8 mouse cellular contexts compared by ENCODE assay signal in the genomic region with DNA sequence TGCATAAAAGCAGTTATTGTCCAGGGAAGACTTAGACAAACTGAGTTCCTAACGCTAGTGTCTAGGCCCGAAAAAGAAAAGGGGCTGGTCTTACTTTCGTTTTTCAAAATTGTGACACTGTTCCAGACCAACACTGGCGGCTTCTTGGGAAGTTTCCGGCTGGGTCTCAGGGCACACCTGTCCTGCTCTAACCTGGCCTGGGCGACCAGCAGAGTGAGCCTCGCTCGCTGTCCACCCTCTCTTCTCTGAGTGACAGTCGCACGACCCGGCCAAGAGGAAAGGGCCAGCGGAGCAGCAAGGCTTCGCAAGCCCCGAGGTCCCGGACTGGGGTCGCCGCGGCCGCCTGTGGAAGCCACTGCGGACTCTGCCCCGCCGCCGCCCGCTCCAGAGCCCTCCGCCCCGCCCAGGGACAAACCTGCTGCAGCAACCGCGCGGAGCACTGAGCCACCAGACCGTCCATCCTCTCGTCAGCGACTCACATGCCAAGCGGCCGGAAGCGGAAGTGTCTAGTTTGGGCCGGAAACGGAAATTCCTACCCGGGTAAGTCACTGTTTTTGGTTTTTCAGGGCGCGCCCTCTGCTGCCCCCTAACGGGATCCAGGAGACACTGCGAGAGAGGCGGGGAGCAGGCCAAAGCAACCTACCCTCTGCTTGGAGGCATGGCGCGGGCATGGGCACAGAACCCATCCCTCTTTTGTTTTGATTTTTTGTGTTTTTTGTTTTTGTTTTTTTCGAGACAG. TPM values are rescaled to one million over a fixed set of nuclear protein-coding genes. Genes with fewer than 3 reads are reported as not detected.
DNase-seq lines count a peak whose midpoint lies in the region; ATAC-seq and TF ChIP-seq lines count a peak whose summit lies in the region.

TSS of gene Rars (minus strand) at position 485 of the 739 bp plus-strand sequence.

- peaks cover 43% of the 10 kb centered on the region for H3K4me1 ChIP-seq in erythroblast, embryonic 14.5 days (ENCODE audit: control insufficient read depth)
- H3K4me1 ChIP-seq in heart, embryonic 11.5 days (ENCODE audit: control insufficient read depth, insufficient read depth, low read length): peaks cover 11% of the 10 kb centered on the region
- H3K4me1 ChIP-seq in kidney, embryonic 16.5 days (ENCODE audit: insufficient read depth, low read length): peaks cover 15% of the 10 kb centered on the region
- peaks cover 6% of the 10 kb centered on the region for H3K4me1 ChIP-seq in liver, adult 2 months (ENCODE audit: control insufficient read depth, insufficient read depth, low read length)

- TF ChIP-seq POLR2A in brain, embryonic 14.5 days (IDR thresholded peaks at IDR 0.05; ENCODE audit: borderline replicate concordance, extremely low read depth, insufficient read depth, insufficient read length, poor library complexity, severe bottlenecking): 0 out of 2 replicates have a peak, but pooled peaks have one; percentile 23
- TF ChIP-seq POLR2A in liver, adult 2 months (IDR thresholded peaks at IDR 0.05; ENCODE audit: extremely low read depth, insufficient read depth, low read length): peak; percentile 68
- TF ChIP-seq POLR2A in myocyte (IDR thresholded peaks at IDR 0.05; ENCODE audit: insufficient read length, low read depth): peak; percentile 90

- H3K27me3 ChIP-seq in C2C12 (ENCODE audit: control insufficient read depth, insufficient read depth, insufficient read length) (no peaks in the 10 kb centered on the region), myocyte (ENCODE audit: control insufficient read depth, insufficient read depth, insufficient read length) (no peaks in the 10 kb centered on the region)
- no peaks in the 10 kb centered on the region for H3K27me3 ChIP-seq in erythroblast, embryonic 14.5 days (ENCODE audit: control insufficient read depth)
- H3K27me3 ChIP-seq in heart, embryonic 11.5 days (ENCODE audit: control insufficient read depth, insufficient read depth, low read length): no peaks in the 10 kb centered on the region
- no peaks in the 10 kb centered on the region for H3K27me3 ChIP-seq in kidney, embryonic 16.5 days (ENCODE audit: insufficient read depth, low read length)
- H3K27me3 ChIP-seq in liver, adult 2 months (ENCODE audit: control insufficient read depth, insufficient read depth, low read length): no peaks in the 10 kb centered on the region
- H3K27me3 ChIP-seq in splenic B cell, adult 2 months (ENCODE audit: control insufficient read depth, insufficient read depth, low read length, poor library complexity, severe bottlenecking): no peaks in the 10 kb centered on the region

- peak within 1 kb of the TSS; percentile 94 for H3K9ac ChIP-seq in heart, embryonic 11.5 days (ENCODE audit: low read depth, low read length)
- peak within 1 kb of the TSS; percentile 89 for H3K9ac ChIP-seq in kidney, embryonic 16.5 days (replicated peaks; ENCODE audit: low read length)
- H3K9ac ChIP-seq in liver, adult 2 months (ENCODE audit: low read depth, low read length): peak within 1 kb of the TSS; percentile 95

- TF ChIP-seq CTCF in C2C12 (IDR thresholded peaks at IDR 0.05; ENCODE audit: control insufficient read depth, insufficient read depth, insufficient read length): peak; percentile 58
- peak; percentile 92 for TF ChIP-seq CTCF in brain, embryonic 14.5 days (IDR thresholded peaks at IDR 0.05; ENCODE audit: borderline replicate concordance, extremely low read depth, insufficient read depth, insufficient read length)
- TF ChIP-seq CTCF in liver, adult 2 months (IDR thresholded peaks at IDR 0.05; ENCODE audit: low read depth, low read length): peak; percentile 90

- peak; percentile 97 for DNase-seq in brain, embryonic 14.5 days (ENCODE audit: low read depth)
- DNase-seq in liver, adult 2 months (ENCODE audit: extremely low read depth, low read depth, low spot score): peak; percentile 88
- DNase-seq in splenic B cell, adult 2 months (ENCODE audit: low read depth, low spot score): peak; percentile 97

- peaks cover 48% of the 10 kb centered on the region for H3K79me3 ChIP-seq in C2C12 (ENCODE audit: low read depth)

- H3K4me2 ChIP-seq in heart, embryonic 11.5 days: peak within 1 kb of the TSS; percentile 78
- H3K4me2 ChIP-seq in kidney, embryonic 16.5 days (replicated peaks; ENCODE audit: low read depth, low read length): peak within 1 kb of the TSS; percentile 66
- peak within 1 kb of the TSS; percentile 96 for H3K4me2 ChIP-seq in myocyte (ENCODE audit: low read depth)

- H3K36me3 ChIP-seq in C2C12 (ENCODE audit: control insufficient read depth, insufficient read depth): peaks cover 41% of the 10 kb centered on the region
- peaks cover 29% of the 10 kb centered on the region for H3K36me3 ChIP-seq in erythroblast, embryonic 14.5 days (ENCODE audit: control insufficient read depth)
- H3K36me3 ChIP-seq in heart, embryonic 11.5 days (ENCODE audit: control insufficient read depth, insufficient read depth, low read length): peaks cover 16% of the 10 kb centered on the region
- H3K36me3 ChIP-seq in kidney, embryonic 16.5 days (ENCODE audit: insufficient read depth, low read length): peaks cover 15% of the 10 kb centered on the region
- peaks cover 25% of the 10 kb centered on the region for H3K36me3 ChIP-seq in liver, adult 2 months (ENCODE audit: control insufficient read depth, insufficient read depth, low read length)
- H3K36me3 ChIP-seq in myocyte (ENCODE audit: control insufficient read depth, insufficient read depth): peaks cover 29% of the 10 kb centered on the region
- H3K36me3 ChIP-seq in splenic B cell, adult 2 months (ENCODE audit: control insufficient read depth, insufficient read depth, low read length, poor library complexity, severe bottlenecking): peaks cover 7% of the 10 kb centered on the region

- H3K9me3 ChIP-seq in erythroblast, embryonic 14.5 days (ENCODE audit: control insufficient read depth, low read length): no peaks in the 10 kb centered on the region
- H3K9me3 ChIP-seq in heart, embryonic 11.5 days (replicated peaks; ENCODE audit: control insufficient read depth, low read length): no peaks in the 10 kb centered on the region
- H3K9me3 ChIP-seq in kidney, embryonic 16.5 days (ENCODE audit: low read length): no peaks in the 10 kb centered on the region

- peak; percentile 77 for ATAC-seq in heart, embryonic 11.5 days (replicated peaks; ENCODE audit: insufficient number of reproducible peaks, low FRiP score, low TSS enrichment)
- peak; percentile 69 for ATAC-seq in kidney, embryonic 16.5 days (ENCODE audit: low FRiP score, low TSS enrichment)

- peaks cover 53% of the 10 kb centered on the region for H3K79me2 ChIP-seq in C2C12 (ENCODE audit: control insufficient read depth, insufficient read depth)
- H3K79me2 ChIP-seq in liver, adult 2 months (ENCODE audit: control insufficient read depth, insufficient read depth, low read length): peaks cover 11% of the 10 kb centered on the region; the same call in 1 of the 2 replicates
- H3K79me2 ChIP-seq in myocyte (ENCODE audit: control insufficient read depth, insufficient read depth): peaks cover 48% of the 10 kb centered on the region

- H3K4me3 ChIP-seq in C2C12 (ENCODE audit: insufficient read depth, poor library complexity, severe bottlenecking) (peak within 1 kb of the TSS; percentile 97), myocyte (peak within 1 kb of the TSS; percentile 90)
- peak within 1 kb of the TSS; percentile 92 for H3K4me3 ChIP-seq in erythroblast, embryonic 14.5 days (replicated peaks)
- peak within 1 kb of the TSS; percentile 99 for H3K4me3 ChIP-seq in heart, embryonic 11.5 days (ENCODE audit: low read depth, low read length)
- peak within 1 kb of the TSS; percentile 83 for H3K4me3 ChIP-seq in kidney, embryonic 16.5 days (ENCODE audit: low read length)
- peak within 1 kb of the TSS; percentile 99 for H3K4me3 ChIP-seq in liver, adult 2 months (ENCODE audit: insufficient read depth, low read depth, low read length)

- WGBS in heart, embryonic 11.5 days (ENCODE audit: insufficient replicate concordance): 1% methylated on average over 46 of the region's 46 CpGs
- 2% methylated on average over 45 of the region's 46 CpGs for WGBS in kidney, embryonic 16.5 days
- WGBS in liver, adult 2 months: under 1% methylated on average over 46 of the region's 46 CpGs

- peak within 1 kb of the TSS; percentile 41; the same call in 1 of the 2 replicates for H3K27ac ChIP-seq in heart, embryonic 11.5 days (ENCODE audit: low read depth, low read length)
- peak within 1 kb of the TSS; percentile 62; the same call in 1 of the 2 replicates for H3K27ac ChIP-seq in kidney, embryonic 16.5 days (ENCODE audit: low read length)
- H3K27ac ChIP-seq in liver, adult 2 months (replicated peaks; ENCODE audit: insufficient read depth, low read depth, low read length): peak within 1 kb of the TSS; percentile 72

- H3ac ChIP-seq in C2C12 (ENCODE audit: control insufficient read depth, insufficient read length, low read depth) (peak within 1 kb of the TSS; percentile 93), myocyte (ENCODE audit: control insufficient read depth, insufficient read length) (peak within 1 kb of the TSS; percentile 48)

TF ChIP-seq in C2C12, 6 proteins besides CTCF, POLR2A, EP300 and RAD21:
- no peak for TF ChIP-seq USF1 (IDR thresholded peaks at IDR 0.05; ENCODE audit: low read depth)
- no peak for TF ChIP-seq MYOG (IDR thresholded peaks at IDR 0.05; ENCODE audit: control insufficient read depth, extremely low read depth, insufficient read length)
- TF ChIP-seq MAX (IDR thresholded peaks at IDR 0.05): peak; percentile 23
- TF ChIP-seq CEBPB (IDR thresholded peaks at IDR 0.05; ENCODE audit: low read depth): no peak
- TF ChIP-seq FOSL1 (IDR thresholded peaks at IDR 0.05; ENCODE audit: insufficient read depth, low read length, poor library complexity, severe bottlenecking): no peak
- no peak for TF ChIP-seq MYOD1 (IDR thresholded peaks at IDR 0.05; ENCODE audit: control insufficient read depth, insufficient read length, low read depth)

TF ChIP-seq in myocyte, 11 proteins besides CTCF, POLR2A, EP300 and RAD21 (continues in another document):
- TF ChIP-seq TCF3 (IDR thresholded peaks at IDR 0.05; ENCODE audit: insufficient read length, low read depth) (no peak), E2F4 (IDR thresholded peaks at IDR 0.05; ENCODE audit: insufficient read depth) (no peak), MYOG (IDR thresholded peaks at IDR 0.05; ENCODE audit: control insufficient read depth in 1 of 3, insufficient read depth in 1 of 3, insufficient read length in 2 of 3, low read depth in 2 of 3) (peak in 1 of 3 experiments; percentile 0), USF1 (IDR thresholded peaks at IDR 0.05; ENCODE audit: low read depth) (no peak), REST (IDR thresholded peaks at IDR 0.05; ENCODE audit: insufficient read depth, insufficient read length) (no peak), SRF (IDR thresholded peaks at IDR 0.05; ENCODE audit: control insufficient read depth, insufficient read length, low read depth) (peak; percentile 34)

RNA-seq across cellular contexts. Expression of gene Rars, which starts in this region (rescaled TPM):
- polyA plus RNA-seq in C2C12 (2012; fragmentation: generic; extraction: Trizol) (87.1 TPM), myocyte (2012; fragmentation: generic; extraction: Trizol) (112 TPM)
- polyA plus RNA-seq in brain, embryonic 14.5 days (2012; rRNA removed): 56.4 and 57.1 TPM in 2 replicates
- polyA plus RNA-seq in erythroblast, embryonic 14.5 days (2012): 0.30 and 0.72 TPM in 2 replicates
- polyA plus RNA-seq in heart, embryonic 11.5 days (2014; fragmentation: Nextera tagmentation; extraction: Ambion mirVana): 82.4 and 89.2 TPM in 2 replicates
- polyA plus RNA-seq in kidney, embryonic 16.5 days (2015; fragmentation: Nextera tagmentation; extraction: Ambion mirVana): 96.5 and 97.2 TPM in 2 replicates
- 27.9 and 29.4 TPM in 2 replicates for total RNA-seq in liver, adult 2 months (2014; rRNA removed)
- polyA plus RNA-seq in liver, adult 2 months (2012; rRNA removed): 9.7 and 10.2 TPM in 2 replicates

Comparison
In these comparisons a context has a peak if more than half of its experiments do, and no peak if none do; other contexts are left out.
1. Peak in every context shown above with its lines: DNase-seq, ATAC-seq, H3K4me3 ChIP-seq and H3K27ac ChIP-seq.
2. POLR2A ChIP-seq: peak in every context shown above with its lines; median percentile 90 in myocyte; 68 in liver, adult 2 months; 23 in brain, embryonic 14.5 days.